Mouse (Mus musculus) ES-Bruce4 (cell line): ENCODE results near the gene Fam57a.

Source experiments
- CTCF ChIP-seq: IDR thresholded peaks from one replicate; pipeline ENCODE4 v1.8.1; 2011; ENCODE audit warnings: low read depth, low read length
- EP300 ChIP-seq: IDR thresholded peaks from 2 replicates; pipeline ENCODE4 v1.6.1; 2011; ENCODE audit warnings: low read depth, low read length; ENCODE audit not compliant: insufficient read depth
- POLR2A ChIP-seq: IDR thresholded peaks from one replicate; pipeline ENCODE4 v1.8.1; 2011; ENCODE audit warnings: low read length; ENCODE audit not compliant: insufficient read depth

- TF ChIP-seq CTCF: no peak
- TF ChIP-seq POLR2A: no peak
- TF ChIP-seq EP300: no peak
Measured at GRCm38 (mm10) chr11:76224631-76225030, 45.2 kb downstream of the Fam57a start.
